Mouse (Mus musculus): ENCODE data around the gene Prr11.

DNA sequence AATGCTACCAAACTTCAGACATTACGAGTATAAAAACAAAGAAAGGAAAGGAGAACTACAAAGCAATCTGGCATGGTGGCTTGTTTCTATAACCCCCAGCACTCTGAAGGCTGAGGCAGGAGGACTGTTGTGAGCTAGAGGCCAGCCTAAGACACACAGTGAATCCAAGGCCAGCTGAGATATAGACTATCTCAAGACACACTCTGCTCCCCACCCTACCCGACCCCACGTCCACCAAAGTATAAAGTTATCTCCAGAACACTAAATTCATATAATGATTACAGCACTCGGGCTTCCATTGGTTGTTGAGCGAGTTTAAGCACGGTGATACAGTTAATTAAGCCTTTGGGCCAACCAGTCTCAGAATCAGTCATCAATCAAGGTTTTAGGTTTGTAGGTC, 52.2 kb downstream of the Prr11 start:
- TF ChIP-seq POLR2A (IDR thresholded peaks at IDR 0.05; ENCODE audit: borderline replicate concordance, extremely low read depth, low read depth, low read length) (no peak), CTCF (IDR thresholded peaks at IDR 0.05; ENCODE audit: insufficient read depth, low read length) (no peak)

Data from lung, adult 2 months (tissue).